Mouse (Mus musculus) forebrain, embryonic 13.5 days (tissue): ENCODE measurements at regions not wholly inside any gene's neighbourhood (a gene's known extent, or its start where the extent isn't known, plus 50 kb on each side); places are given as distances from the start of the nearest gene placed in this dataset.
A peak's percentile ranks its signal among the peaks of the same experiment; 100 is the strongest.

Source experiments
- ATAC-seq: fragments of 200-750 bp; cut with Nextera tagmentation; 2 replicates; pipeline ENCODE4 v1.8.0; 2017
- H3K27ac ChIP-seq: fragments of 300-500 bp; sonication (generic); 2 replicates; pipeline ENCODE4 v1.5.1; 2015; ENCODE audit warnings: inconsistent platforms, mild to moderate bottlenecking, moderate library complexity
- H3K27me3 ChIP-seq: fragments of 300-500 bp; sonication (generic); 2 replicates; pipeline ENCODE4 v1.6.1; 2015; ENCODE audit warnings: mild to moderate bottlenecking, inconsistent platforms
- H3K36me3 ChIP-seq: fragments of 300-500 bp; sonication (generic); 2 replicates; pipeline ENCODE4 v1.6.1; 2015; ENCODE audit warnings: mild to moderate bottlenecking, inconsistent platforms; ENCODE audit not compliant: poor library complexity, severe bottlenecking
- H3K4me1 ChIP-seq: fragments of 300-500 bp; sonication (generic); 2 replicates; pipeline ENCODE4 v1.6.1; 2015; ENCODE audit warnings: inconsistent platforms
- H3K4me2 ChIP-seq: fragments of 300-500 bp; sonication (generic); 2 replicates; pipeline ENCODE4 v1.6.1; 2015; ENCODE audit warnings: inconsistent platforms, mild to moderate bottlenecking, moderate library complexity
- H3K4me3 ChIP-seq: fragments of 300-500 bp; sonication (generic); 2 replicates; pipeline ENCODE4 v1.5.1; 2015; ENCODE audit warnings: mild to moderate bottlenecking, inconsistent platforms
- H3K9ac ChIP-seq: fragments of 300-500 bp; sonication (generic); 2 replicates; pipeline ENCODE4 v1.6.1; 2015; ENCODE audit warnings: mild to moderate bottlenecking, inconsistent platforms
- H3K9me3 ChIP-seq: fragments of 300-500 bp; sonication (generic); replicated peaks from 2 replicates; pipeline ENCODE4 v1.6.1; 2016; ENCODE audit warnings: inconsistent platforms
- WGBS: fragments of 180-500 bp; shearing (Covaris S2); methylation state at CpG from one replicate; pipeline ENCODE4 v1.1.7; 2015; 5-methylcytosine and 5-hydroxymethylcytosine counted together

DNA sequence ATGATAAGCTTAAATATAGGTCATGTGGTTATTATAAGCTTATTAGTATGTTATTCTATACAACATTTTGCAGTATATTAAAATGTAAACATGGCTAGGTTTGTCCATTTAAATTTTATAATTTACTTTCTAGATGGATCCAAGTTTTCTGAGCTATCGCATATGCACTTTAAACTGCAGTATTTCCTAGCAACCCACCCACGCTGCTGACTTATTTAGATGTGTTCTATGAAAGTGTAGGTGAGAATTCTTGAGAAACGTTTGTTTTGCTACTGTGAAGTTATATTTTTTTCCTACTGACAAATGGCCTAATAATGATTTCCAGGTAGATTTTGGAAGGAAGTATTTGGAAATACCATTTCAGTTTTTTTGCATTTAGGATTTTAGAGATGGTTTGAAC, 308.0 kb downstream of the Gbe1 start:
- Histone ChIP-seq H3K27ac (no peak overlapping the region), H3K36me3 (no peaks in the 10 kb centered on the region), H3K4me1 (no peaks in the 10 kb centered on the region), H3K4me3 (no peak overlapping the region), H3K9ac (no peak overlapping the region), H3K27me3 (no peaks in the 10 kb centered on the region), H3K4me2 (no peak overlapping the region), H3K9me3 (no peaks in the 10 kb centered on the region)
- ATAC-seq: no peak
- 87% methylated on average over 3 of the region's 3 CpGs for WGBS

DNA sequence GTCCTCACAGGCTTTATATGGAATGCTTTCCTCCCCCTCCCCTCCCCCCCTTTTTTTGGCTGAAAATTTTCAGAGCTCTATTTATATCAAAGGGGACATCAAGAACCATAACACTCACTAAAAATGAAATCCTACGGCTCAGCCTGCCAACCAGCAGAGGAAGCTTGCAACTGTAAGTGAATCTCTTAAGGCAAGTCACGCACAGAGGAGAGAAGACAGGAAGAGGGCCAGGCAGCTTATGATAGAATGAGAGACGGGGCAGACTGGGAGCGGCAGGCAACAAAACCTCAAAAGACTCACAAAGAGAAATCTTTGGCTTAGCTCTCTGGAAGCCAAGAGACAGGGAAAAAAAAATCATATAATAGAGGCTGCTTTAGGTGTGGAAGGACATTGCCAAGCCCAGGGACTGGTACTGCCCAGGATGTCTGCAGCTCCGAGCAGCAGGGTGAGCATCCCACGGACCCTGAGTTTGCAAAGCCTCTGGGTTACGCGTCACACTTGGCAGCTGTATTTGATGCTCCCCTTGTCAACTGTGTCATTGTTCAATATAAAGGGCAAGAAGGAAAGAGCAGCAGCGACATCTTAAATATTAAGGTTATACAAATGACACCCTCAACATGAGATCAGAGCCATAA, 330.0 kb downstream of the Gbe1 start:
- 71% methylated on average over 9 of the region's 9 CpGs for WGBS

DNA sequence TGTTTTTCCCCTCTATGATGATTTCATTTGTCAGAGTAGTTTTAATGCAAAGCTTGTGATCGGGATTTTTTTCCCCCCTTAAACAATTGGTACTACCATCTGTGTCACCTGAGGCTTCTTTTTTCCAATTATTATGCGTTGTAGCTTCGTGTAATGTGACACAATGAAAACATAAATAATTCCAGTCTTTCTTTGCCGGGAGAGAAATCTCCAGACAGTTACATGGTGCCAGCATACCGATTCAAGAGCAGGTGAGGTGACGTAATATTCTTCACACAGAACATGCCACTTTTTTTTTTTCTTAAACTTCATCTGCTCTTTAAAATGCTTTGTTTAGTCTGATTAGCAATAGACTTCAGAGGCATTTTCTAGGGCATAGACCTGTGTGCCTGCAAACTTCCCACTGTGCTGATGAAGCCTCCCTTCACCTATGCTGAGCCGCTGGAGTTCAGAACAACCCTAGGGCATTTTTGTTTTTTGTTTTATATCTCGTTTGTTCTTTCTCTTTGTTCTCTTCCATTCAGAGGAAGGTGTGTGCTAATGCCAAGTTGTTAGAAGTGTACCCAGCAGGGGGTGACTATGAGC, 331.0 kb downstream of the Gbe1 start:
- Histone ChIP-seq H3K27ac (no peak overlapping the region), H3K4me3 (no peak overlapping the region), H3K4me1 (peaks cover 10% of the 10 kb centered on the region; the same call in 1 of the 2 replicates), H3K9ac (no peak overlapping the region), H3K36me3 (no peaks in the 10 kb centered on the region), H3K9me3 (no peaks in the 10 kb centered on the region), H3K4me2 (no peak overlapping the region), H3K27me3 (no peaks in the 10 kb centered on the region)
- WGBS: 44% methylated on average over 8 of the region's 8 CpGs
- no peak for ATAC-seq

More for the DNA sequence above, 330.0 kb downstream of the Gbe1 start:
- no peak overlapping the region for H3K4me3 ChIP-seq
- H3K4me2 ChIP-seq: no peak overlapping the region
- no peak overlapping the region for H3K27ac ChIP-seq
- H3K9ac ChIP-seq: no peak overlapping the region
- H3K36me3 ChIP-seq: no peaks in the 10 kb centered on the region
- no peak for ATAC-seq
- peaks cover 10% of the 10 kb centered on the region; the same call in 1 of the 2 replicates for H3K4me1 ChIP-seq
- no peaks in the 10 kb centered on the region for H3K27me3 ChIP-seq
- no peaks in the 10 kb centered on the region for H3K9me3 ChIP-seq

DNA sequence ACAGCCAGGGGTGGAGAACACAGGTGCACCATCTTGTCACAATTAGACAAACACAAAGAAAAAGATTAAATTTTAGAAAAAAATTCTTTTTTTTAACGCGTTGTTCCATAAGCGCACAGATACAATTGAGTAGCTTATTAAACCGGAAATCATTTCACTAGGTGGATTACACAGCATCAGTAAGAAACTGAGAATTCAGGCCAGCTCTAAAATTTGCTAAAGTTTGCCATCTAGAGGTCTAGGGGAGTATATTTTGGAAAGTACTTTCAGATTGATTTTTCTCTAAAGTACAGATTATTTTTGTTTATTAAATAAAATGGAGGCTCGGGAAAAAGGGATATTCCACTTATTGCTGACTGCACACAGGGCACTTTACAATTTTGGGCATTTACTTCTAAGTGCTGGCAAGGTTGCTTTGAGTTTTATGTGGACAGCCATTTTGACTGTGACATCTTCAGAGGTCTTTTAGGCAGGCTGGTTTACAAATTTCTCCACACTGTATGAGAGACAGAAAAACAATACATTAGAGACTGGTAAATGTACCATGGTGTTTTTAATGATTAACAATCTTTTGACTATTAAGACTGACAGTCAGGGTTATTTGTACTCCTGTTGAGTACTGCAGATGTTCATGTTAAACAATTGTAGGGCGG, 340.8 kb downstream of the Gbe1 start:
- no peak overlapping the region for H3K4me3 ChIP-seq
- no peaks in the 10 kb centered on the region for H3K9me3 ChIP-seq
- ATAC-seq: peak; percentile 77
- no peaks in the 10 kb centered on the region for H3K4me1 ChIP-seq
- H3K4me2 ChIP-seq: no peak overlapping the region
- no peaks in the 10 kb centered on the region for H3K27me3 ChIP-seq
- H3K27ac ChIP-seq: no peak overlapping the region
- H3K36me3 ChIP-seq: no peaks in the 10 kb centered on the region
- no peak overlapping the region for H3K9ac ChIP-seq
- 38% methylated on average over 6 of the region's 6 CpGs for WGBS

DNA sequence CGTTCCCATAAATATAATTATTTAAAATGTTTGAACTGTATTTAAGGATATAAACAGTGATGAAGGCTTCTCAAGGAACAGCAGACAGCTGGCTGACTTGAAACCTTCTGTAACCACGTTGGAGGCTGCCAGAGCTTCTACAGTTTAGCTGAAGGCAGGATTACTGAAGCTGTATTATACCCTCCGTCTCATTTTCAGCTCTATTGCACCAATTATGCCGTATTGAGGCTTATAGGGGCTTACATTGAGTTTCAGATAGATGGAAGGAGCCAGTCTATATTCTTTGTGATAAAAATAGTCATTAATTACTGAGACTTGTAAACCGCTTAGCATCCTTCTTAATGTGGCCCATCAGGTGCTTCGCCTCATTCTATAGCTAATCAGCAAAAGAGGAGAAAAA, 376.1 kb downstream of the Gbe1 start:
- Histone ChIP-seq H3K4me2 (peak overlapping the region; percentile 25; the same call in 1 of the 2 replicates), H3K27ac (peak overlapping the region; percentile 31; the same call in 1 of the 2 replicates), H3K9ac (no peak overlapping the region), H3K9me3 (no peaks in the 10 kb centered on the region), H3K4me1 (peaks cover 18% of the 10 kb centered on the region), H3K36me3 (no peaks in the 10 kb centered on the region), H3K27me3 (no peaks in the 10 kb centered on the region), H3K4me3 (no peak overlapping the region)
- peak; percentile 90 for ATAC-seq
- WGBS: 22% methylated on average over 6 of the region's 6 CpGs

DNA sequence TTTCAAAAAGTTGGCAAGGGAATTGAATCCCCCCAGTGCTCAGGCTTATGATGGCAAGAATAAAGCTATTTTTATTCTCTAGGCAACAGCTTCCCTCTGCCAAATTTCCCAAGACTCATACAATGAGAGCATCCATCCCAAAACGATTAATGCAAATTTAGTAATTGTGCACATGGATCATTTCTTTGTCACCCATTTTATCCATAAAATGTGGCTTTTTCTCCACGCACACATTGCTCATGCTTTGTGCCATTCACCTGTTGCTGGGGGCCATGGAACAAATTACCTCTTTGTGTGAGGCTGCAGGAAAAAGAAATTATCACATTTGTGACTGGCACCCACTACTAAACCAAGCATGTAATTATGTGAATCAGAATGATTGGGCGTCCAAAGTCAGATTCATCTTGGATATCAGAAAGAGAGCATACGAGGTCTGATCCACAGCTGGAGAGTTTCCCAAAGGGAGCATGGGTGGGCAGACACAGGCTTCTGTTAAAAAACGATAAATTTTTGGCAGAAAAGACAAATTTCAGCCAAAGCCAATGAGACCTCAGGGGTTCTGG, 411.1 kb downstream of the Gbe1 start:
- H3K9ac ChIP-seq: no peak overlapping the region
- 4% methylated on average over 5 of the region's 5 CpGs for WGBS
- H3K9me3 ChIP-seq: no peaks in the 10 kb centered on the region
- H3K36me3 ChIP-seq: no peaks in the 10 kb centered on the region
- ATAC-seq: peak; percentile 89
- H3K4me3 ChIP-seq: no peak overlapping the region
- H3K4me1 ChIP-seq: peaks cover 20% of the 10 kb centered on the region
- 0 out of 2 replicates have a peak overlapping the region, but pooled peaks have one; percentile 10 for H3K27ac ChIP-seq
- no peaks in the 10 kb centered on the region for H3K27me3 ChIP-seq
- H3K4me2 ChIP-seq: peak overlapping the region; percentile 11; the same call in 1 of the 2 replicates

DNA sequence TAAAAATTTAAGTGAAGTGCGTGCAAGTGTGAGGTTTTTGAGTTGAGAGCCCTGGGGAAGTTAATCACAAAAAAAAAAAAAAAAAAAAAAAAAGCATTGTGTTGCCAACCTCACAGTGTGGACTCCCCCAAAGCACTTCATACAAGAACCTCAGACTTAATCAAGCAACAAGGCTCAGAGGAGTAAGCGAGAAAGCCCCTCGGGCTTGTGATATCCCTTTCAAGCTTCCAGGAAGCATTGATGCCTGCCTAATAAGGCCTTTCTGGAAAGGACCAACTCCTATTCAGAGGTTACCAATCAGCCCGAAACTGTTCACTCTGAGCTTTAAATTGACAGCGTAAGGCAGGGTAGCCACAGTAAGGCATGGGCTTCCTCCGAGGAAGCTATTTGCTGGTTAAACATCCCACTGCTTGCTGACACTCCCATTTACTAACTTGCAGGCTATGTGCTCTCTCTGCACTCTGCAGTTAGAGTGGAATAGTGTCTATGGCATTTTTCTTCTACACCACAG, 411.6 kb downstream of the Gbe1 start:
- H3K4me2 ChIP-seq: peak overlapping the region; percentile 11; the same call in 1 of the 2 replicates
- H3K27ac ChIP-seq: 0 out of 2 replicates have a peak overlapping the region, but pooled peaks have one; percentile 10
- WGBS: 2% methylated on average over 6 of the region's 6 CpGs
- H3K9ac ChIP-seq: no peak overlapping the region
- ATAC-seq: peak; percentile 93
- H3K27me3 ChIP-seq: no peaks in the 10 kb centered on the region
- no peaks in the 10 kb centered on the region for H3K9me3 ChIP-seq
- H3K36me3 ChIP-seq: no peaks in the 10 kb centered on the region
- H3K4me1 ChIP-seq: peaks cover 20% of the 10 kb centered on the region
- H3K4me3 ChIP-seq: no peak overlapping the region

DNA sequence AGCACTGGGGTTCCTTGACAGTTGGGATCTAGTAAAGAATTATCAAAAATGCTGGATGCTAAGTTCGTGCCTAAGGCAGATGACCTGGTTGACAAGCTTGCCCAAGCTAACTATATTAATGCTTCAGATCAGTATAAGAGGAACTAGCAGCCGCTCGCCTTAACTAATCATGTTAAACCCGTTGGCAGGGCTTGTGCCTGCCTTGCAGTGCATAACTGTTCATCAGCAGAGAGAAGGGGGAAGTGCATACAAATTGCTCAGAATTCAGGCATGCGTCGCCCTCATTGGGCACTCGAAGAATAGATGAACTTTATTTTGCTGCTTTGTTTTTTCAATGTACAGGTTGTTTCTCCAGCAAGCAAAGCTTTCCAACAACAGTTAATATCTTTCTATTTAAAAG, 419.3 kb downstream of the Gbe1 start:
- Histone ChIP-seq H3K4me1 (no peaks in the 10 kb centered on the region), H3K27me3 (no peaks in the 10 kb centered on the region), H3K27ac (no peak overlapping the region), H3K4me3 (no peak overlapping the region), H3K36me3 (no peaks in the 10 kb centered on the region), H3K9ac (no peak overlapping the region), H3K4me2 (no peak overlapping the region), H3K9me3 (no peaks in the 10 kb centered on the region)
- ATAC-seq: no peak
- 87% methylated on average over 7 of the region's 7 CpGs for WGBS

DNA sequence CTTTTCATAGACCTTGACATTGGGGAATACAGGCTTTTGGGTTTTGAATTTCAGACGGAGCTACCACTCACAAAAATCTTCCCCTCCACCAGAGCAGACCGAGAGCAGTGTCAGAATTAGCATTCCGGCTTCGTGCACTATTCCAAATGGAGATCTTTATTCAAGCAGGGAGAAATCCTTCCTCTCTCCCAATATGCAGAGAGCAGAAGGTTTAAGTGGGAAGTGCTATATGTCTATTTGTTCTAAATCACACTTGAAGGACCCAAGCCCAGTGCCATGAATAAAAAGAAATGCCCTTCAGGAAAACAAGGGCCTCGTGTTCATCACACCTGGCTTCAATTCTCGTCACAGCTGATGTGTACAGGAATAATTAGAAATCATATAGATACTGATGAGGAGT, 426.3 kb downstream of the Gbe1 start:
- 72% methylated on average over 6 of the region's 6 CpGs for WGBS
- H3K4me3 ChIP-seq: no peak overlapping the region

DNA sequence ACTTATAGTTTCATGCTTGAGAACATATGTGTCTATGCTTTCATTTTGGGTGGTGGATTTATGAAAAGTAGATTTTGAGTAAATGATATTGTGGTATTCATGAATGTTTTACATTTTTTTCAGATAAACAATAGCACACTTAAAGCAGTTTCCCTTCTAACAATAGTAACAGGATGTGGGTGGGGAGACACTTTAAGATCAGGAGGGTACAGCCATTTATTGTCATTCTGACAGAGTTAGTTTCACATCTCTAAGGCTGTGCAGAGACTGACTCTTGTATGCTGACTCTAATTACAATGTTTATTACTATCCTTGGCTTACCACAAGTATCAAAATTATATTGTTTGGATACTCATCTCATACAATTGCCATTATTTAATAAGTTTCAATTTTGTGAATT, 440.5 kb downstream of the Gbe1 start:
- Histone ChIP-seq H3K4me3 (no peak overlapping the region), H3K27me3 (no peaks in the 10 kb centered on the region), H3K4me1 (no peaks in the 10 kb centered on the region), H3K9me3 (no peaks in the 10 kb centered on the region), H3K9ac (no peak overlapping the region), H3K36me3 (no peaks in the 10 kb centered on the region), H3K27ac (no peak overlapping the region), H3K4me2 (no peak overlapping the region)
- no peak for ATAC-seq

More for the DNA sequence above, 426.3 kb downstream of the Gbe1 start:
- Histone ChIP-seq H3K27ac (no peak overlapping the region), H3K4me2 (no peak overlapping the region), H3K9ac (no peak overlapping the region), H3K4me1 (no peaks in the 10 kb centered on the region), H3K36me3 (no peaks in the 10 kb centered on the region), H3K9me3 (no peaks in the 10 kb centered on the region), H3K27me3 (no peaks in the 10 kb centered on the region)
- ATAC-seq: no peak

DNA sequence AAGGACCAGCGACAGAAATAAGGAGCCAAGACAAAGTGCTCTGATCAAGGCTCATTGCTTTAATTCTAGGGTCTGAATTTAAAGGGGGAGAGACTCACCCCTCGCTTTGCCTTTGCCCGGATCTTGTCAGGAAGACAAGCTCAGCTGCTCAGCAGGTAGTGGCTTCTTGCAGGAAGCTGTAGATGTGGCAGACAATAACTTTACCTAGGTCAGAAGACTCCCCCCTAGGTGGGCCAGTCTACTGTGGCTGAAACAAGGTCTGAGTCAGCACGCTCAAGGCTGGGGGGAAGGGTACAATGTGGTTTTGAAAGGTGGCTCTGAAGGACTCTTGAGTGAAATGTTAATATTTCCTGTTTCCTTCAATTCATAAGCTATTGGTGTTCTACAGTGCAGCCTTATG, 484.3 kb downstream of the Gbe1 start:
- H3K9ac ChIP-seq: no peak overlapping the region
- no peak for ATAC-seq
- WGBS: 79% methylated on average over 4 of the region's 4 CpGs
- no peak overlapping the region for H3K4me2 ChIP-seq
- no peaks in the 10 kb centered on the region for H3K9me3 ChIP-seq
- H3K4me3 ChIP-seq: no peak overlapping the region
- no peaks in the 10 kb centered on the region for H3K27me3 ChIP-seq
- H3K36me3 ChIP-seq: no peaks in the 10 kb centered on the region
- H3K27ac ChIP-seq: no peak overlapping the region
- no peaks in the 10 kb centered on the region for H3K4me1 ChIP-seq

DNA sequence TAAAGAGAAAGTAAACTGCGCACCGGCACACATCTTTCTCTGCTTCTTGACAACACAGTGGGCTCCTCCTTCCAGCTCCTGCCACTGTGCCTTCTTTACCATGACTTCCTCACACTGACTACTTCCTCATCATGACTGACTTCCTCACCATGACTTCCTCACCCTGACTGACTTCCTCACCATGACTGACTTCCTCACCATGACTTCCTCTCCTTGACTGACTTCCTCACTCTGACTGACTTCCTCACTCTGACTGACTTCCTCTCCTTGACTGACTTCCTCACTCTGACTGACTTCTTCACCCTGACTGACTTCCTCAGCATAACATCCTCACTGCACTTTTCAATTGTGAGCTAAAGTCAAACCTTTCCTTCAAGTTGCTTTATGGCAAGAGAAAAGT, 489.8 kb downstream of the Gbe1 start:
- Histone ChIP-seq H3K4me1 (no peaks in the 10 kb centered on the region), H3K4me2 (no peak overlapping the region), H3K27me3 (no peaks in the 10 kb centered on the region), H3K9me3 (no peaks in the 10 kb centered on the region), H3K36me3 (no peaks in the 10 kb centered on the region), H3K27ac (no peak overlapping the region), H3K9ac (no peak overlapping the region), H3K4me3 (no peak overlapping the region)
- WGBS: 100% methylated on average over 2 of the region's 2 CpGs
- no peak for ATAC-seq
